Mouse (Mus musculus) megakaryocyte, embryonic 14.5 days (primary cell): Measurements from ENCODE around the gene Ctdnep1. TPM values are rescaled to one million over a fixed set of nuclear protein-coding genes. Genes with fewer than 3 reads are reported as not detected.
"Not testable (repeated sequence)": the region's sequence is repeated elsewhere in the genome, so short reads cannot be mapped to it uniquely, and the experiment has no call there.

Experiments used
- H3K27me3 ChIP-seq: replicated peaks from 2 replicates; pipeline ENCODE3; 2012; ENCODE audit warnings: inconsistent platforms
- H3K36me3 ChIP-seq: replicated peaks from 2 replicates; pipeline ENCODE3; 2012; ENCODE audit warnings: low read length, inconsistent platforms, mixed read lengths
- H3K4me1 ChIP-seq: 2 replicates; pipeline ENCODE4 v1.6.1; 2012; ENCODE audit warnings: inconsistent platforms
- H3K4me3 ChIP-seq: replicated peaks from 2 replicates; pipeline ENCODE3; 2012; ENCODE audit warnings: moderate library complexity, mild to moderate bottlenecking, inconsistent platforms
- H3K9me3 ChIP-seq: 2 replicates; pipeline ENCODE4 v1.6.1; 2012; ENCODE audit warnings: inconsistent platforms
- FLI1 ChIP-seq: IDR thresholded peaks from 2 replicates; pipeline ENCODE4 v1.6.1; 2012; ENCODE audit warnings: low read length, inconsistent platforms, mixed read lengths
- GATA1 ChIP-seq: IDR thresholded peaks from 3 replicates; pipeline ENCODE4 v1.6.1; 2012; ENCODE audit warnings: mixed read lengths, low read length, inconsistent platforms, borderline replicate concordance
- polyA plus RNA-seq: library from polyadenylated mRNA; stranded (reverse); fragments of >175 nt; gene quantifications from 2 replicates; pipeline ENCODE4 v1.2.3, GENCODE M21; 2012; ENCODE audit warnings: low replicate concordance; ENCODE audit not compliant: insufficient read depth

Gene Ctdnep1
- polyA plus RNA-seq, 1 experiment = 289 TPM

DNA sequence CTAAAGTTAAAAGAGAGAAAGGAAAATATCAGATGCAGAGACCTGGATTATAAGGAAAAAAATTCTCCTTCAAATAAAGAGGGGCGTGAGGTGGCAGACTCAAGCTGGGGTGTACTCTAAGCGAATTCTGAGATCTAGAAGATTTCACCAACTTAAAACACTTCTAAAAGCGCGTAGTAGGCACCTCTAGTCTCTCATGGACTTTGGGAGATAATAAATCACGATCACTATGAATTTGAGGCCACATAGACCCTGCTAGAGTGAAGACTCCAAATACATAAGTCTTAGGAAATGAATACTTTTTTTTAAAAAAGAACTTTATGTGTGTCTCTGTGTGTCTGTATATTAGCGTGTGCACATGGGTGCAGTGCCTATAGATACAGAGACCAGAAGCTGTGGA lies 34.7 kb downstream of the Ctdnep1 start:
- peak overlapping the region; percentile 93 for H3K4me3 ChIP-seq

DNA sequence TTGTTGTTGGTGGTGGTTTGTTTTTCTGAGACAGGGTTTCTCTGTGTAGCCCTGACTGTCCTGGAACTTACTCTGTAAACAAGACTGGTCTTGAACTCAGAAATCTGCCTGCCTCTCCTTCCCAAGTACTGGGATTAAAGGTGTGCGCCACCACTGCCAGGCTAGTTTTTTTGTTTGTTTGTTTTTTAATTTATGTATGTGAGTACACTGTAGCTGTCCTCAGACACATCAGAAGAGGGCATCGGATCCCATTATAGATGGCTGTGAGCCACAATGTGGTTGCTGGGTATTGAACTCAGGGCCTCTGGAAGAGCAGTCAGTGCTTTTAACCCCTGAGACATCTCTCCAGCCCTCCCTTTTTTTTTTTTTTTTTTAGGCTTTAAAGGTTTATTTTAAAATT lies 35.2 kb downstream of the Ctdnep1 start:
- not testable (repeated sequence) for H3K27me3 ChIP-seq, H3K9me3 ChIP-seq, H3K4me3 ChIP-seq
- H3K36me3 ChIP-seq = peaks cover 31% of the 10 kb centered on the region
- peaks cover 78% of the 10 kb centered on the region for H3K4me1 ChIP-seq

More for the DNA sequence above, 34.7 kb downstream of the Ctdnep1 start:
- TF ChIP-seq GATA1 (no peak), FLI1 (no peak)
- Histone ChIP-seq H3K27me3 (no peaks in the 10 kb centered on the region), H3K9me3 (no peaks in the 10 kb centered on the region), H3K4me1 (peaks cover 73% of the 10 kb centered on the region), H3K36me3 (peaks cover 36% of the 10 kb centered on the region)

- no peak for TF ChIP-seq FLI1
- TF ChIP-seq GATA1 = no peak
- peak within 1 kb of the TSS; percentile 92 for H3K4me3 ChIP-seq
- peaks cover 82% of the 10 kb centered on the region for H3K4me1 ChIP-seq
- peaks cover 26% of the 10 kb centered on the region for H3K36me3 ChIP-seq
- H3K9me3 ChIP-seq = no peaks in the 10 kb centered on the region
- H3K27me3 ChIP-seq = no peaks in the 10 kb centered on the region
Observed at GRCm38 (mm10) chr11:70016669-70017068, 35.7 kb downstream of the Ctdnep1 start, which contains the start of gene Dlg4. Gene Dlg4, plus strand, starts transcription at chr11:70016942.

- no peaks in the 10 kb centered on the region for H3K9me3 ChIP-seq
- H3K4me1 ChIP-seq = peaks cover 89% of the 10 kb centered on the region
- no peaks in the 10 kb centered on the region for H3K27me3 ChIP-seq
- H3K36me3 ChIP-seq = peaks cover 20% of the 10 kb centered on the region
- peak overlapping the region; percentile 92 for H3K4me3 ChIP-seq
- TF ChIP-seq GATA1 (no peak), FLI1 (no peak)
Observed at GRCm38 (mm10) chr11:70017199-70017767, 36.3 kb downstream of the Ctdnep1 start.

- H3K27me3 ChIP-seq = no peaks in the 10 kb centered on the region
- no peaks in the 10 kb centered on the region for H3K9me3 ChIP-seq
- peaks cover 9% of the 10 kb centered on the region for H3K36me3 ChIP-seq
- peak overlapping the region; percentile 92 for H3K4me3 ChIP-seq
- peaks cover 88% of the 10 kb centered on the region for H3K4me1 ChIP-seq
- TF ChIP-seq FLI1 (no peak), GATA1 (no peak)
Observed at GRCm38 (mm10) chr11:70018131-70018990, 37.4 kb downstream of the Ctdnep1 start.

DNA sequence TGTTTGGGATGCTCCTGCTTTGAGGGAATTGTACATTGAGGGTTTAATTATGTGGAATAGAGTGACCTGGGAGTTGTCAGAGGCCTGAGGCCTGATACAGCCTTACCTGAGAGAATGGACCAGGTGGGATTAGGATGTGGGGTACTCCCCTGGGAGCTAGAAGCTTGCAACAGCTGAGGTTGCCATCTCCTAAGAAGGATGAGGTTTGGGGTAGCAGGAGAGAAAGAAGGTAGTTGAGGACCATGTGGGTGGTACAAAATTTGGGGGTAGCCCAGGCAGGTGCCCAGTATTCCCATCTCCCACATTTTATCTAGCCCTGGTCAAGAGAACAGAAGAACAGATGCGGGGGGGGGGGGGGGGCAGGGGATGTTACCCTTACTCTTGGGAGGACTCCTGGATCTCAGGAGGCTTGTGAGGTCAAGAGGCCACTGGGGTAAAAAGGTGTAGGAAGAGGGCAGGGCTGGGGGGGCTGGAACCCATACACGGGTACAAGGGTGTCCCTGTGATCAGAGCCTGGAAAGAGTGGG lies 38.6 kb downstream of the Ctdnep1 start:
- Histone ChIP-seq H3K36me3 (no peaks in the 10 kb centered on the region), H3K4me3 (peak overlapping the region; percentile 92), H3K9me3 (no peaks in the 10 kb centered on the region), H3K4me1 (peaks cover 83% of the 10 kb centered on the region), H3K27me3 (no peaks in the 10 kb centered on the region)
- TF ChIP-seq GATA1 (no peak), FLI1 (no peak)

- Histone ChIP-seq H3K9me3 (no peaks in the 10 kb centered on the region), H3K4me3 (peak overlapping the region; percentile 93), H3K36me3 (no peaks in the 10 kb centered on the region), H3K27me3 (no peaks in the 10 kb centered on the region), H3K4me1 (peaks cover 78% of the 10 kb centered on the region)
- TF ChIP-seq GATA1 (no peak), FLI1 (no peak)
Observed at GRCm38 (mm10) chr11:70020022-70020631, 39.2 kb downstream of the Ctdnep1 start.

DNA sequence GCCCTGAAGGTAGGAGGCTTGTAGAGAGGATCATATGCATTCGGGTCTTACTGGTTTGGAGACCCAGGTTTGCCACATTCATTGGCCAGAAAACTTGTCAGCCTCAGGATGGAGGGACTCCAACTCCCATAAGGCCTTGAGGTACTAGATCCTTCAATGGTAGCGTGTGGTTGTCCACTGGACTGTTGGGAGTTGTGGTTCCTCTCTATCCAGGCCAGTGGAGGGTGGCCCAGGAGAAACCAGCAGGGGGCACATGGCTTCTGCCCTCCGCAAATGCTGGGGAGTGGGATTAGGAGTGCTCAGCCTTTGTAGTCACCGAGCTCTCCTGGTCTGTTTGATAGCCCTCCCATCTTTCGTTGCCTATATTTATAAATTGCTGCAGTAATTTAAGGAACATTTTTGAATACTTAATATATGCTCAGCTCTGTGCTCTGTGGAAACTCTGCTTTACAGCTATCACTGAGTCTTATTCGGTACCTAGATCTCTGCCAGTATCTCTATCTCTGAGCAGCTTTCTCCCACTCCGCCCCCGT lies 39.8 kb downstream of the Ctdnep1 start:
- peaks cover 71% of the 10 kb centered on the region for H3K4me1 ChIP-seq

GRCm38 (mm10) chr11:70021264-70022132 lies 40.5 kb downstream of the Ctdnep1 start:
- no peak for TF ChIP-seq GATA1
- TF ChIP-seq FLI1 = no peak
- Histone ChIP-seq H3K4me3 (peak overlapping the region; percentile 93), H3K27me3 (no peaks in the 10 kb centered on the region), H3K4me1 (peaks cover 73% of the 10 kb centered on the region), H3K36me3 (no peaks in the 10 kb centered on the region), H3K9me3 (no peaks in the 10 kb centered on the region)

More for the DNA sequence above, 39.8 kb downstream of the Ctdnep1 start:
- Histone ChIP-seq H3K4me3 (peak overlapping the region; percentile 93), H3K36me3 (no peaks in the 10 kb centered on the region), H3K27me3 (no peaks in the 10 kb centered on the region), H3K9me3 (no peaks in the 10 kb centered on the region)
- TF ChIP-seq FLI1 (no peak), GATA1 (no peak)
